Mouse (Mus musculus) ovary, postnatal 14 days (tissue): ENCODE measurements around the gene Rab13.
"Not testable (repeated sequence)": the region's sequence is repeated elsewhere in the genome, so short reads cannot be mapped to it uniquely, and the experiment has no call there.

Source experiments
- DNase-seq: peaks from one replicate; pipeline ENCODE4 v3.0.0; 2022; ENCODE audit warnings: low spot score

The Rab13 gene

DNA sequence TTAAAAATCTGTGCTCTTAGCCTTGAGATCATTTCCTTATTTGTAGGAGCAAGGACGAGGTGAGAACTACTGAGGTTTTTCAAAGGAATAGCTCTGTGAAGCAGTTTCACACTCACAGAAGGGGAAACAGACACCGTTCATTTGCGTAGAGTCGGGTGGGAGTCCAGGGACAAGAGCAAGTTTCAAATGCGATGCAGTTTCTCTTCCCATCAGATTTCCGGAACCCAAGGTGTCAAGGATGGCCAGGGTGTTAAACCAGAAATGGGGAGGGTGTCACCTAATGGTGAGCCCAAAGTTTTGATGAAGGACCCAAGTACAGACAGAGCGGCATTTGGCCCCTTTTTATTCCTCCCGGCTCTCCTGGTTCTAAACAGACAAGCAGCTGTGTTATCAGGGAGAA is 17.6 kb downstream of the Rab13 start:
- DNase-seq, result no peak

DNA sequence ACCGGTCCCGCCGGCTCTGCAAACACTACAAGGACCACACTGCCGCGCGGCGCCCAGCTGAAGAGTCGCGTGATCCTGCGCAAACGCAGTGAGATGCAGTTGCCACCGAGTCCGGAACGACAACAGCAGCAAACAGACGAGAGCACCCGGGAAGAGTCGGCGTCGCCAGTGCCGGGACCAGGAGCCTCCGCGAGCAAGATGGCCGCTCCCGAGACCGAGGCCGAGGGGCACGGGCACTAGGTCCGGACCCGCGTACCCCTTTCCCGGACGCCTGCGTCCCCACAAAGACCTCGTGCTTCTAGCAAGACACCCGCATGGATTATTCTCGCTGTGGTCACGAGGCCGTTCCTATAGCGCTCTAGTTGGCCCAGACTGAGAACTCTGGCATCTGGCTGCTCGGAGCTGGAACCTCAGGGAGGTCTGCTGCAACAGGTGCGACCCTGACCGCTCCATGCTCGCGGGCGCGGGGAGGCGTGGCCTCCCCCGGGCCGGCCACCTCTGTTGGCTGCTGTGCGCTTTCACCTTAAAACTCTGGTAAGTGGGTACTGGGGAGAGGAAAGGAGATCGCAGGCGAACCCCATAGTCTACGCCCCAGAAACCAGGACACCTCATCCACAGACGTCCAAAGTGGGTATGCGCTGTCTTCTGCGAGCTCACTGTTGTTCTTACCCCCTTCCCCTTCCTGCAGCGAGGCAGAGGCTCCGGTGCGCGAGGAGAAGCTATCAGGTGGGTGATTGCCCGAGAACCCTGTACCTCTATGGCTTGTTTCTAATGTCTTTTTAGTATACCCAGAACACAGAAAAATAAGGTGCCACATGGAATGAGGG is 18.2 kb downstream of the Rab13 start, which contains the start of gene Jtb:
Gene Jtb (plus strand): TSS at position 91 of the 827 bp plus-strand sequence.
- DNase-seq, result peak; percentile 81

DNA sequence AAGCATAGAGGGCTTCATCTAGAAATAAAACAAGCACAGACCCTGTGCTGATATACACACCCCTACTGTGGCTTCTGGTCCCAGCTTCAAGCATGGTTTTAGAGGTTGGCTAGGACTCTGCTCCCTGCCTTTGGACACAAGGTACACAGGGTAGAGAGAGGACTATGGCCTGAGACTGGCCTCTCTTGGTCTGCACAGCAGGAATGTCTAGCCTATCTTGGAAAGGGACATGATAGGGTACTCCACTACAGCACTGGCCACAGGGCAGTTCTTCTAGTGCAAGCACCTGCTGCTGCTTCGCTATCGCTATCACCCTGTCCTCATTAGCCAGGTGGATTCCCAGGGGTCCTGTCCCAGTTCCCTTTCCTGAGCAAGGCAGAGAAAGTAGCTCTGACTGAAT is 27.8 kb downstream of the Rab13 start:
- DNase-seq, result no peak

DNA sequence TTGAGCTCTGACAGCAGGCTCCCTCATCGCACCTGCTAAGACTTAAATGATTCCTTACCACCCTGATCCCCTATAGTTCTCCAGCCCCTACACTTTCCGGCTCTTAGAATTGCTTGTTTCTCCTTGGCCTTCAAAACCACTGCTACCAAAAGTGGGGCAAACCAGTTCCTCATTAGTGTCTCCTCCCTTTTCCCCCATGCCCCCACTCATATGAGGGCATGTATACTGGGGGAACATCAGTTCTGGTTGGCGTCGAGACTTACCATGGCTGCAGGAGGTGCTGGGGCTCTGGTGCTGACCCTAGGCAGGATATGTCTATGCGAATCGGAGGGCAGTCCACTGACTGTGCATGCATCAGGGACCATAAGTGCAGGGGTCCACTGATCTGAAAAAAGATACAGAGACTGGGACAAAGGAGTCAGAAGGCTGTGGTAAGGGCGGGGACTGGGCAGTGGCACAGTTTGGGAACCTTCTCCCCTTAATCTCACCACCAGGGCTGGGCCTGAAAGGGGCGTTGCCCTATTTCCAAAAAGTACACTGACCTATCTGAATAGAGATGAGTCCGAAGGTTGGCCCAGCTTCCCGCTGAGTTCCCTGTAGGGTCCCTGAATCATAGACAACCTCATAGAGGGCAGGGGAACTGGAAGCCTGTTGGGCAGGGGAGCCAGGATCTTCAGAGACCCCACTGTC is 28.3 kb downstream of the Rab13 start:
- no peak for DNase-seq

DNA sequence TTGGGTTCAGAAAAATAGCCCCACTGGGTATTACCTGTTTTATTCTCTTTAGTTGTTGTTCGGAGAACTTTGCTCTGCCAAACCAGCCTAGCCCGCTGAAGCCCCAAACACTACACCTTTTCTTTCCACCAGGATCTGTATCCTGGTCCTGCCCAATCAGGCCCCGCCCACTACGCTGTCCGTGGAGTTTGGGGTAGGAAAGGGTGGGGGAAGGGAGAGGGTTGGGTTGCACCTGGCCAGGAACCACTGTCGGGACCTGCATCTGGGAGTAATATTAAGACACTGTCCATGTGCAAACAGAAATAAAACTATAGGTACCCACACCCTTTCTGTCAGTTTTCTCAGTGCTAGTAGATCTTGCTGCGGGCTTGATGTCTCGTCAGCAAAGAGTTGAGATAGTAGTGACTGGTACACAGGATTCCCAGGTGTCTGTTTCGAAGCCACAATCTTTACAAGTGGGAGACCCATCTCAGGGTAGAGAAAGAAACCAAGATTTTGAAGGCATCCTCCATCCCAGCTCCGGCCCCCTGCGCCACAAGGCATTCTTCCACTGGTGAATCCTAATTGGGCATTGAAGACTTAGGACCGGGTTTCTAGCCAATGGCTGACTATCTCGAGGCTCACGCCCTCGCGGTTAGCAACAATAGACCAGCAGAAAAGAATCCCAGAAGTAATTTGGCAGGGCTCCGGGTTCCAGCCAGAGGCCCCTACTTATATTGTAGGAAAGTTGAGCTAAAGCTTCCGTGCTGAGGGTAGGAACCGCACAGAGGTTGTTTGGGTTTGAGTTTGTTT is 29.7 kb downstream of the Rab13 start, which contains the start of gene Creb3l4:
Gene Creb3l4 (minus strand): TSS at position 529 of the 792 bp plus-strand sequence.
- DNase-seq, result peak; percentile 59

DNA sequence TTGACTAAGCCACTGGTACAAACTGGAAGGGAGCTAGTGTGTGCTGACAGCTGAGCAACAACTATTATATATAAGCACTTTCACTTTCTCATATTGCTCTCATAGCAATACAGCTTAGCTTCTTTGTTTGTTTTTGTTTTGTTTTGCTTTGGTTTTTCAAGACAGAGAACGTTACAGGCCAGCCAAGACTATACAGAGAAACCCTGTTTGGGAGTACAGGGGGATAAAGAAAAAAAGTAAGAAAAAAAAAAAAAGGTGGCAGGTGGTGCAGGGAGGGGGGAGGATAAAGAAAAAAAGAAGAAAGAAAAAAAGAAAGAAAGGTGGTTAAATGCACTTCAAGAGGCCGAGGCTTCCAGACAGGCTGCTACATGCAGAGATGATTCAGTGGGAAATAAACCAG is 31.9 kb downstream of the Rab13 start:
- DNase-seq, result no peak

DNA sequence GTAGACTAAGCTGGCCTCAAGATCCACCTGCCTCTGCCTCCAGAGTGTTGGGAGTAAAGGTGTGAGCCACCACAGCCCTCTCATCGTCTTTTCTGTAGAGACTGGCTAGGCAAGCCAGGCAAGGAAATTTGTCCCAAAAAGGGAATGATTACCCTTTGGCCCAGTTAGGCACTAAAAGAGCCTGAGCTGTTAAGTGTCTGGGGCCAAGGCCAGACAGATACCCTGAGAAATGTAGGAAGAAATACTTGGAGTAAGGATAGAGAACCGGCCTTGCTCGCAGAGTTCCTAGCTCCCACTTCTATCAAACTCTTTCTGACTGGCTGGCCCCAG is 34.1 kb downstream of the Rab13 start:
- no peak for DNase-seq

DNA sequence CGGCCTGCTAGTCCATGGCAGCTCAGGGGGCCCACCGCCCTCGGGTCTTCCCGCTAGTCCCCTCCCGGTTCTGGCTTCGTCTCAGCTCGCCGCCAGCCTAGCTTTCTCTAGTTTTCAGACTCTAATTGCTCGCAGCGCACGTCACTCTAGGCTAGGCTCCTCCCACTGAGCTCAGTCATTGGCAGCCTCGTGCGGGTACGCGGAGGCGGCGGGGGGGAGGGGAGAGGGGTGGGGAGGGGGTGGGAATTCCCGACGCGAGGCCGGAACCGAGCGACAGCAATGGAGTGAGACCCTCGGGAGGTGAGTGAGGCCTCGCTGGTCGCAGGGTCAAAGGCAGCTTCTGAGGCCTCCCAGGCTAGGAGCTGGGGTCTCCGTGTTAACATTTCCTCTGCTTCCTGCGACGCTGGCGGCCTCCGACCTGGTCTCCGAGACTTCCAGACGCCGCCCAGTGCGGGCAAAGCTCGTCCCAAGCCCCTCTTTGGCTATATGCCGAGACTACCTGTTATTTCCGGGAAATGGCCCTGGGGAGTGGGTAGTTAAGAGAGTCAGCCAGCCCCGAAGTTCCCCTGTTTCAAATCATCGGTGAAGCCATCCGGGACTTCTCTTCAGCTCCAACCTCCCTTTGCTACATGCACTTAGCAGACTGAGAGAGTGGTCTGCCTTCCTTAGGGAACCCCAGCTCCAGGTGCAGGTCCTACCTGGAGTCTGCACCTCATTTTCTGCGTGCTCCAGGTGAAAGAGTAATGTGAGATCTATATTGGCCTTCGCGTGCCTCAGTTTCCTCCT is 34.7 kb downstream of the Rab13 start, which contains the start of gene Slc39a1:
Gene Slc39a1 (plus strand): TSS at position 213 of the 786 bp plus-strand sequence.
- DNase-seq, result peak; percentile 88

DNA sequence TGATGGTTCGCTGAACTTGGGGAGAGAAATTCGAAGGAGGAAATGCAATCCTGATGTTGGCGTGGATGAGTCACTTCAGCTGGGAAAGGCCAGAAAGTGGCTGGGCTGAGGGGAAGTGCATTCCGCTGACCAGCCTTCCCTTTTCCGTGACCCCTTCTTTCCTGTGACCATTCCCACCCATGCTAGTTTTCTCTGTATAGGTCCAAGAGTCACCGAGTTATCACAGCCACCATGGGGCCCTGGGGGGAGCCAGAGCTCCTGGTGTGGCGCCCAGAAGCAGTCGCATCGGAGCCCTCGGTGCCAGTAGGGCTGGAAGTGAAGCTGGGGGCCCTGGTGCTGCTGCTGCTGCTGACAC is 35.2 kb downstream of the Rab13 start:
- no peak for DNase-seq

DNA sequence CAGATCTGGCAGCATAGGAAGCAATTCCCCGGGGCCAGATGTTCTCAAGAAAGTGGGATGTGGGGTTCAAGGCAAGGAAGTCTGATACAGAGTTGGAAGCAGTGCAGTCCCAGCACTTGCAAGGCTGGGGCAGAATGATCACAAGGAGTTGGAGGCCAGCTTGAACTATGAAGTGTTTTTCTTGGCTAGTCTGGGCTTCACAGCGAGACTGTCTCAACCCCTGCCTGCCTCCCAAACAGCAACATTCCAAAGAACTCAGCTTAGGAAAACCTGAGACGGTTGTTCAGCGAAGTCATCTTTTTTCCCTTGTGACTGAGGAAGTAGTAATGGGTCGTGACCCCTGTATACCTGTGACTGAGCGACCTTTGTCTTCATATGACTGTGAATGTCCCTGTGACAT is 37.3 kb downstream of the Rab13 start:
- no peak for DNase-seq

DNA sequence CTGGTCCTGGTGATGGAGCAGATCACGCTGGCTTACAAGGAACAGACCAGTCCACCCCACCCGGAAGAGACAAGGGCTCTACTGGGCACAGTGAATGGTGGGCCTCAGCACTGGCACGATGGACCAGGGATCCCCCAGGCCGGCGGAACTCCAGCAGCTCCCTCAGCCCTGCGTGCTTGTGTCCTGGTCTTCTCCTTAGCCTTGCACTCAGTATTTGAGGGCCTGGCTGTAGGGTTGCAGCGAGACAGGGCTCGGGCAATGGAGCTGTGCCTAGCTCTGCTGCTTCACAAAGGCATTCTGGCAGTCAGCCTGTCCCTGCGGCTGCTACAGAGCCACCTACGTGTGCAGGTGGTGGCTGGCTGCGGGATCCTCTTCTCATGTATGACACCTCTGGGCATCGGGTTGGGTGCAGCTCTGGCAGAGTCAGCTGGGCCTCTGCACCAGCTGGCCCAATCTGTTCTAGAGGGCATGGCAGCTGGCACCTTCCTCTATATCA is 38.3 kb downstream of the Rab13 start:
- not testable (repeated sequence) for DNase-seq

DNA sequence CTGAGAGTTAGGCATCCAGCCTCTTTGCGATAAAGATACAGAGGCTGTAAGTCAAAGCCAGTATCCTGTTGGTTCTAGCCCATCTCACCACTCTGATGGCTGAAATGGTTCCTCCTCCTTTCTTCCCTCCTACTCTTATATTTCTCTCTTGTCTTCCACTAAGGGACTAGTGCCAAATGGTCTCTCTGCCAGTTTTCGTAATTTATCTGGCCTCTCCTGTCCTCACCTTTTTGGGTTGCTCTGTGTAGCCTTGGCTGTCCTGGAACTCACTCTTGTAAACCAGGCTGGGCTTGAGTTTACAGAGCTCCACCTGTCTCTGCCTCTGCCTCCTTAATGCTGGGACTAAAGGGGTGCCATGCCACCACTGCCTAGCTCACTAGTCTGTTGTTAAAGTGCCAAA is 39.2 kb downstream of the Rab13 start:
- not testable (repeated sequence) for DNase-seq

DNA sequence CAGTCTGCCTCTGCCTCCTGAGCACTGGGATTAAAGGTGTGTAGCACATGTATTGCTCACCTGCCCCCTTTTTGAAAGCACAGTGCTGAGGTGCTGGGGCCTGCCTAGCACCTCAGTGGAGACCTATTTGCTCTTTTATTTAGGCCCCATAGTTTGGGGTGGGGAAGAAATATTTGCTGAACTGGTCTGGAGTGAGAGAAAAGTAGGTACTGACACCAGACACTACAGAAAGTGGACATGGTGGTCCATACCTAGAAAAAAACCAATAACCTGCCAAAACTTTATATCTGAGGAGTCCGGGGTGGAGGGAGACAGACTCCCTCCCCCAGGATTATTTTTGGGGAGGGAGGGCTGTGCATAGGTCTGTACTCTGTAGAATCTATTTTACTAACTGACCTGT is 39.7 kb downstream of the Rab13 start:
- not testable (repeated sequence) for DNase-seq

DNA sequence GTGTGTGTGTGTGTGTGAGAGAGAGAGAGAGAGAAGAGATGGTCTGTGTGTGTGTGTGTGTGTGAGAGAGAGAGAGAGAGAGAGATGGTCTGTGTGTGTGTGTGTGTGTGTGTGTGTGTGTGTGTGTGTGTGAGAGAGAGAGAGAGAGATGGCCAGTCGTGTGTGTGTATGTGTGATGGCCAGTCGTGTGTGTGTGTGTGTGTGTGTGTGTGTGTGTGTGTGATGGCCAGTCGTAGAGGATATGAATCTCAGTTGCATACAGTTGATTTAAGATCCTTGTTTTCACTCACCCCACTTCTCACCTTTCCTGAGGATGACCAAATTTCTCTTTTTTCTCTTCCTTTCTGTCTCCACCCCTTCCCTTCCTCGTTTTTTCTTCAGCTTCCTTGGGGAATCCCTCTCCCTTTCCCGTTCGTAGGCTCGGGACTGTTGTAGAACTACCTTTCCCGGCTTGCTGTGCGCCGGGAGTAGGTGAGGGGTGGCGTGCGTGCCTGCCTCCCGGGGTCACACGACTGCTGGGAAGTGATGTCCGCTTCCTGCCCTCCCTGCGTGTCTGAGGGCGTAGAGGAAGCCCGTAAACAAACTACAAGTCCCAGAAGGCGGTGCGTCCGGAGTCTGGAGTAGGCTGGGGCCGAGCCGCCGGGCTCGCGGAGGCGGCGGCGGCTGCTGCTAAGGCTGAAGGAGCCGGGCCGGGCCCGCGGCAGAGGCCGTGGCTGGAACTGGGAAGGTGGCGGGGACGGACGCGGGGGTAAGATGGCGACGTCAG is 40.3 kb downstream of the Rab13 start, which contains the start of gene Crtc2:
Gene Crtc2 (plus strand): TSS at position 511 of the 766 bp plus-strand sequence.
- peak; percentile 85 for DNase-seq

DNA sequence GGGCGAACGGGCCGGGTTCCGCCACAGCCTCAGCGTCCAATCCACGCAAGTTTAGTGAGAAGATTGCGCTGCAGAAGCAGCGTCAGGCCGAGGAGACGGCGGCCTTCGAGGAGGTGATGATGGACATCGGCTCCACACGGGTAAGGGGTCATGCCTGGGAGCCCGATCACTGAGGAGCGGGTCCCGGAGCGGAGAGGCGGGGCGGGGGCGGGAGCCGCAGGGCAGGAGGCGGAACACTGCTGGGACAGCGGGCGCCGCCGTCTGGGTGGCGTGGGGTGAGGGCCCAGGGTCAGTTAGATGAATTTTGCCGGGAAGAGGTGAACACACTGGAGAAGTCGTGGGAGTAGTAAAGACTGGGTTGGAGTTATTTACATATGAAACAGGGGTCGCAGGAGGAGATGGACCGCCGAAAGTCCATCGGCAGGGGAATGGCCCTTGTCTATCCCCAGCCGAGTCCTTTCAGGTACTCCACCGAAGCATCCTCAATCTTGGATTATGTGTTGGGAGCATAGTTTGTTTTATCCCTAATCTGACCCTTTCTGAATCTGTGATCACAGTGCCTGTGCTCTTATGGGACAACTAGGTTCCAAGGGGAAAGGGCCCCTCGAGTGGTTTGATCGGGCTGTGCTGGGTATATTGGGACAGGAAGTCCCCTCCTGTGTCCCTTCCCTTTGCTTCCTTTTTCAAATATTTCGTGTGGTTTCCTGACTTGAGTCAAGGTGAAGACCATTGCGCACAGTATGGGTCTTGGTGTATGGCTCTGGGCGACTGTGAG is 41.1 kb downstream of the Rab13 start:
- no peak for DNase-seq

DNA sequence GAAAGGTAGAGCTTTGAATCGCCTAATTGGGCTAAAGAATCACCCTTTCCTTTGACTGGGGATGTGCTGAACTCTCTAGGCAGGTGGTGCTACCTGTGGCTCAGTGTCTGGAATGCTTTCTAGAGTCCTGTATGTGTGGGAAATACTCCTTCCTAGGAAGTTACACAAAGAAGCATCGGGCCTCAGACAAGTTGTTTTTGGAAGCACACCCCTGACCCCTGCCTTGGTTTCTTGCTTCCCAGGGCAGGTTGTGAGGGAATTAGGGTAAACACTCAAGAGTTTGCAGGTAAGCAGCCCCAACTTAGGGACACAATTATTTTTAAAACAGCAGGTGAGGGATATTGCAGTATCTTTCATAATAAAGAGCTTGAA is 41.7 kb downstream of the Rab13 start:
- no peak for DNase-seq

DNA sequence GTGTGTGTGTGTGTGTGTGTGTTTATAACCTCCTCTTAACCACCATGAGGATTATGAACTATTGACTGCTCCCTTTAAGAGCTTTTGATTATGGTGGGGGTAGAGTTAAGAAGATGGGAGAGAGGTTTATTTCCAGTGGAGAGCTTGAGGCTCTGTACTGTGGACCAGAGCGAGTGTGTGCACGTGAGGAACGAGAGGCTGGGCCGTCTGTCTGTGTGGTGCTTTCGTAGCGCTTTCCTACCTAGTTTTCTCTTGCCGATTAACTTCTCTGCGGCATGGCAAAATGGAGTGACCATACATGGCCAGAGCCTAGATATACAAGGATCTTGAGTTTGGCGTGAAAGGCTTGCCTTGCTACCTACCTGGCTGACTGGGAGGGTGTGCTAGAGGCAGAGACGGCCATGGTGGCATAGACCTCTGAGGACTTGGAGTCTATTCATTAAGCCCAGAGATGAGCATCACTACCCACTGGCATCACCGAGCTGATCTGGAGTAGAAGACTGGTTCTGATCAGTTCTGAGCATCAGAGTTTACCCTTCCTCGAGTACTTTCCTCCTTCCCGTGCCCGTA is 42.4 kb downstream of the Rab13 start:
- no peak for DNase-seq

DNA sequence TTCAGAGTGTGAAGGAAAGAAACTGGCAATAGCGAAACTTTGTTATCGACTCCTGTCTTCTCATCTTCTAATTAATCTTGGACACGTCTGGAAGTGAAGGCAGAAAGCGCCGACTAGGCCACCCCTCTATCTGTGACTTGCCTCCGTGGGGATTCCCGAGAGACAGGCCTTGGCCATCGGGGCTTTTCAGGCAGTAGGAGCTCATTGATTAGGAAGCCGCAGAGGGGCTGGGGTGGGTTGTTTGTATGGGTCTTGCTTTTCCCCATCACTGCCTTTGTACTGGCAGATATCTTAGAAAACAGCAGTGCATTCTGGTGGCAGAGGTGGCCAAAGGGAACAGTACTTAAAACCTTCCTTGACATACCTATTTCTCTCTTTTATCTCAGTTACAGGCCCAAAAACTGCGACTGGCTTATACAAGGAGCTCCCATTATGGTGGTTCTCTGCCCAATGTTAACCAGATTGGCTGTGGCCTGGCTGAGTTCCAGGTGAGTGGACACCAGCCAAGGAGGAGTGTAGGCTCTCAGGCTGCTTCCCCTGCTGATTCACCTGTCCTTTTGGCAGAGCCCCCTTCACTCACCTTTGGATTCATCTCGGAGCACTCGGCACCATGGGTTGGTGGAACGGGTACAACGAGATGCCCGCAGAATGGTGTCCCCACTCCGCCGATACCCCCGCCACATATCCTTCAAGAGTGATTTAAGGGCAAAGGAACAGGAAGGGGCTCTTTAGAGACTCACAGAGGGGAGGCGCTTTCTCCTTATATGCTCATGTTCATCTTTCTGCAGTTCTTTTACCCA is 43.4 kb downstream of the Rab13 start:
- DNase-seq, result no peak

DNA sequence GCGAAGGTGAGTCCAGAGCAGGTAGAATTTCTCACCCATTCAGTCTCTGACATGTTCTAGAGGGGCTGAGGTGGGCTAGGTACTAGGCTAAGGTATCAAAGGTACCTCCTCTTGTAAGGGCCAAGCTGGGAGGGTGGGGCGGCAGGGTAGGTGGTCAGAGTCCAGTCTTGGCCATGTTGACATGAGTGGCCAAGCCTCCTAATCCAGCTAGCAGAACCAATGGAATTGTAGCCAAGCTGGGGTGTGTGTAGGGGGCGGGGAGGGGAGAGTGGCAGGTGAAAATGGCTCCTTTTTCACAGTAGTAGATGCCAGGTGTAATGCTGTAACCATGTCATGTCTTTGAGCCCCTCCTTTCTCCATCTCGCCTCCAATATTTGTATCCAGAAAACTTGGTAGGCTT is 45.0 kb downstream of the Rab13 start:
- no peak for DNase-seq
